Mouse (Mus musculus) CH12.LX (cell line): ENCODE data around the gene 5730480H06Rik. TPM values are rescaled to one million over a fixed set of nuclear protein-coding genes. Genes with fewer than 3 reads are reported as not detected.

Source experiments
- DNase-seq: peaks from one replicate; pipeline ENCODE4 v3.0.0-alpha.2; 2013; ENCODE audit errors: extremely low read depth
- H3K27ac ChIP-seq: 2 replicates; pipeline ENCODE4 v1.5.1; 2012; ENCODE audit warnings: low read depth, mild to moderate bottlenecking, control low read depth, moderate library complexity; ENCODE audit not compliant: insufficient read depth
- H3K27me3 ChIP-seq: replicated peaks from 2 replicates; pipeline ENCODE3; 2012; ENCODE audit warnings: inconsistent platforms
- H3K36me3 ChIP-seq, 2 experiments: replicated peaks in 1 of 2; 2 replicates each; pipeline versions ENCODE3 to v1.6.1; 2012; ENCODE audit warnings: inconsistent platforms in 1 of 2, low read length in 1 of 2, mild to moderate bottlenecking in 1 of 2, mixed read lengths in 1 of 2, moderate library complexity in 1 of 2; ENCODE audit not compliant: control insufficient read depth in 1 of 2, insufficient read depth in 1 of 2
- H3K4me1 ChIP-seq, 2 experiments: 2 replicates each; pipeline ENCODE4 v1.6.1; 2012; ENCODE audit warnings: inconsistent platforms in 1 of 2, moderate library complexity in 1 of 2; ENCODE audit not compliant: insufficient read depth in 2 of 2, control insufficient read depth in 1 of 2
- H3K4me2 ChIP-seq: 2 replicates; pipeline ENCODE4 v1.6.1; 2012; ENCODE audit warnings: low read depth, mild to moderate bottlenecking, control low read depth; ENCODE audit not compliant: poor library complexity, insufficient read depth, severe bottlenecking
- H3K4me3 ChIP-seq, 3 experiments: fragments of 150-350 bp in 1 of 3; sonication (generic) in 1 of 3; replicated peaks in 1 of 3; 2 replicates each; pipeline versions ENCODE3 to v1.5.1; 2011 to 2012; ENCODE audit warnings: low read depth in 2 of 3, low read length in 2 of 3, mild to moderate bottlenecking in 2 of 3, moderate library complexity in 2 of 3, control low read depth in 1 of 3, improper control_type of control experiment in 1 of 3, inconsistent platforms in 1 of 3, mixed read lengths in 1 of 3; ENCODE audit not compliant: poor library complexity in 1 of 3
- H3K79me2 ChIP-seq: replicated peaks from 2 replicates; pipeline ENCODE4 v1.6.1; 2012; ENCODE audit warnings: mild to moderate bottlenecking, moderate library complexity; ENCODE audit not compliant: control insufficient read depth, poor library complexity, insufficient read depth, severe bottlenecking; ENCODE audit errors: extremely low read depth
- H3K9ac ChIP-seq: 2 replicates; pipeline ENCODE4 v1.6.1; 2012; ENCODE audit warnings: low read depth, mild to moderate bottlenecking, control low read depth, moderate library complexity; ENCODE audit not compliant: insufficient read depth
- H3K9me3 ChIP-seq: replicated peaks from 2 replicates; pipeline ENCODE3; 2012; ENCODE audit warnings: low read length, inconsistent platforms, mixed read lengths
- BHLHE40 ChIP-seq: IDR thresholded peaks from 2 replicates; pipeline ENCODE4 v1.6.1; 2011; ENCODE audit warnings: mild to moderate bottlenecking, low read depth, low read length, improper control_type of control experiment
- CTCF ChIP-seq, 2 experiments: IDR thresholded peaks in 1 of 2; conservative IDR thresholded peaks in 1 of 2; 2 replicates each; pipeline ENCODE4 v1.5.1; 2011 to 2012; ENCODE audit warnings: low read depth in 2 of 2, low read length in 2 of 2, improper control_type of control experiment in 1 of 2, inconsistent platforms in 1 of 2, mild to moderate bottlenecking in 1 of 2, moderate library complexity in 1 of 2
- E2F4 ChIP-seq: IDR thresholded peaks from 2 replicates; pipeline ENCODE4 v1.6.1; 2011; ENCODE audit warnings: low read depth, low read length, improper control_type of control experiment; ENCODE audit not compliant: insufficient replicate concordance
- EP300 ChIP-seq: IDR thresholded peaks from 2 replicates; pipeline ENCODE4 v1.6.1; 2011; ENCODE audit warnings: low read length, improper control_type of control experiment
- HCFC1 ChIP-seq: IDR thresholded peaks from 2 replicates; pipeline ENCODE4 v1.6.1; 2012; ENCODE audit warnings: low read depth, mild to moderate bottlenecking, inconsistent platforms, low read length, improper control_type of control experiment
- IRF4 ChIP-seq: IDR thresholded peaks from 2 replicates; pipeline ENCODE4 v1.6.1; 2014; ENCODE audit warnings: low read depth, mild to moderate bottlenecking, inconsistent platforms, low read length, improper control_type of control experiment
- JUN ChIP-seq: IDR thresholded peaks from 2 replicates; pipeline ENCODE4 v1.6.1; 2011; ENCODE audit warnings: low read depth, mild to moderate bottlenecking, low read length, improper control_type of control experiment, moderate library complexity; ENCODE audit not compliant: insufficient read depth
- MEF2A ChIP-seq: IDR thresholded peaks from 2 replicates; pipeline ENCODE4 v1.6.1; 2014; ENCODE audit warnings: low read depth, mild to moderate bottlenecking, inconsistent platforms, low read length, improper control_type of control experiment, borderline replicate concordance
- MYC ChIP-seq: IDR thresholded peaks from 2 replicates; pipeline ENCODE4 v1.6.1; 2011; ENCODE audit warnings: low read depth, mild to moderate bottlenecking, improper control_type of control experiment, low read length
- NELFE ChIP-seq: IDR thresholded peaks from 2 replicates; pipeline ENCODE4 v1.6.1; 2011; ENCODE audit warnings: low read depth, low read length, improper control_type of control experiment
- PAX5 ChIP-seq: IDR thresholded peaks from 2 replicates; pipeline ENCODE4 v1.6.1; 2012; ENCODE audit warnings: low read length, inconsistent platforms, mixed read lengths
- POLR2AphosphoS2 ChIP-seq: IDR thresholded peaks from 2 replicates; pipeline ENCODE4 v1.6.1; 2011; ENCODE audit warnings: low read depth, low read length, improper control_type of control experiment
- RAD21 ChIP-seq: IDR thresholded peaks from 2 replicates; pipeline ENCODE4 v1.6.1; 2011; ENCODE audit warnings: low read depth, mild to moderate bottlenecking, low read length, improper control_type of control experiment, moderate library complexity
- RCOR1 ChIP-seq: conservative IDR thresholded peaks from 2 replicates; pipeline ENCODE4 v1.6.1; 2012; ENCODE audit warnings: low read depth, mild to moderate bottlenecking, inconsistent platforms, low read length, improper control_type of control experiment
- SIN3A ChIP-seq: IDR thresholded peaks from 2 replicates; pipeline ENCODE4 v1.6.1; 2012; ENCODE audit warnings: low read length, improper control_type of control experiment, inconsistent platforms
- SMC3 ChIP-seq: IDR thresholded peaks from 2 replicates; pipeline ENCODE4 v1.6.1; 2011; ENCODE audit warnings: low read depth, low read length, improper control_type of control experiment
- TBP ChIP-seq: conservative IDR thresholded peaks from 2 replicates; pipeline ENCODE4 v1.6.1; 2011; ENCODE audit warnings: low read depth, low read length, improper control_type of control experiment
- USF1 ChIP-seq: IDR thresholded peaks from 2 replicates; pipeline ENCODE4 v1.6.1; 2014; ENCODE audit warnings: low read depth, mild to moderate bottlenecking, inconsistent platforms, low read length, improper control_type of control experiment
- USF2 ChIP-seq: conservative IDR thresholded peaks from 2 replicates; pipeline ENCODE4 v1.6.1; 2011; ENCODE audit warnings: low read depth, low read length, improper control_type of control experiment
- ZC3H11A ChIP-seq: IDR thresholded peaks from 2 replicates; pipeline ENCODE4 v1.6.1; 2012; ENCODE audit warnings: low read depth, mild to moderate bottlenecking, inconsistent platforms, low read length, improper control_type of control experiment
- ZNF384 ChIP-seq: IDR thresholded peaks from 2 replicates; pipeline ENCODE4 v1.6.1; 2012; ENCODE audit warnings: low read depth, low read length, improper control_type of control experiment, inconsistent platforms
- dilution Hi-C: fragments of 300-500 bp; cut with MboI; formaldehyde crosslinking; loops from 2 replicates; pipeline ENCODE4 v1.14.3; 2020; ENCODE audit warnings: low sequenced_read_pairs; ENCODE audit not compliant: extremely low pct_unique_long_range_greater_than_20kb, extremely low pct_ligation_motif_present
- in situ Hi-C: fragments of 300-500 bp; cut with MboI; formaldehyde crosslinking; loops from 3 replicates; pipeline ENCODE4 v1.14.3; 2019; ENCODE audit warnings: low sequenced_read_pairs, low pct_ligation_motif_present, low pct_unique_long_range_greater_than_20kb, mixed read lengths
- polyA plus RNA-seq: library from polyadenylated mRNA; unstranded; fragments of >175 nt; gene quantifications from 2 replicates; pipeline ENCODE4 v1.2.1, GENCODE M21; 2012; ENCODE audit warnings: low read depth; ENCODE audit not compliant: insufficient read length
- total RNA-seq, 2 experiments: library from RNA; depleted of rRNA; stranded (reverse); fragments of 300-350 nt in 1 of 2; fragments of >200 nt in 1 of 2; gene quantifications; 2 replicates each; pipeline ENCODE4 v1.2.3; 2012 to 2014

Gene 5730480H06Rik
- total and polyA plus RNA-seq, 3 experiments: 10.2 to 29.2 (median 28.3) TPM

- dilution Hi-C loops: no loop called here
- Histone ChIP-seq H3K4me3 (no peak overlapping the region), H3K4me1 (peaks cover 2 to 10% of the 10 kb centered on the region in 2 experiments; a peak in 3 of 4 replicates), H3K79me2 (no peaks in the 10 kb centered on the region)
- in situ Hi-C loops: no loop called here
- no peak for DNase-seq
- TF ChIP-seq E2F4 (no peak), MEF2A (no peak), SMC3 (no peak), CTCF (conservative IDR thresholded peaks at IDR 0.05 in 1 of 2, IDR thresholded peaks at IDR 0.05 in 1 of 2; ENCODE audit: low read depth in 2 of 2, low read length in 2 of 2) (no peak), MYC (no peak), RAD21 (no peak), USF1 (no peak), USF2 (no peak)
- TF ChIP-seq, all 38 proteins: peak for 0
- Histone ChIP-seq H3K36me3 (no peaks in the 10 kb centered on the region), H3K9ac (no peak overlapping the region), H3K27ac (no peak overlapping the region), H3K27me3 (no peaks in the 10 kb centered on the region), H3K9me3 (no peaks in the 10 kb centered on the region), H3K4me2 (no peak overlapping the region)
Measured at GRCm38 (mm10) chr5:48333884-48334513, 6.2 kb downstream of the 5730480H06Rik start.

GRCm38 (mm10) chr5:48340808-48341433, 13.2 kb downstream of the 5730480H06Rik start:
- Histone ChIP-seq H3K4me1 (no peaks in the 10 kb centered on the region), H3K27me3 (no peaks in the 10 kb centered on the region), H3K27ac (no peak overlapping the region), H3K36me3 (no peaks in the 10 kb centered on the region), H3K4me3 (no peak overlapping the region), H3K9ac (no peak overlapping the region), H3K79me2 (no peaks in the 10 kb centered on the region), H3K9me3 (no peaks in the 10 kb centered on the region), H3K4me2 (no peak overlapping the region)
- TF ChIP-seq IRF4 (no peak), RCOR1 (no peak), SIN3A (no peak), E2F4 (no peak), USF2 (no peak), PAX5 (no peak), TBP (no peak), ZC3H11A (no peak), EP300 (no peak), SMC3 (no peak), HCFC1 (no peak), MYC (no peak), POLR2AphosphoS2 (no peak), BHLHE40 (no peak), JUN (no peak), USF1 (no peak), ZNF384 (no peak), NELFE (no peak)
- in situ Hi-C loops: no loop called here
- dilution Hi-C loops: no loop called here
- DNase-seq: no peak
